Mouse (Mus musculus) MEL (cell line): ENCODE results near the gene Wnt3. TPM values are rescaled to one million over a fixed set of nuclear protein-coding genes. Genes with fewer than 3 reads are reported as not detected.

Experiments used
- polyA plus RNA-seq, 2 experiments: library from polyadenylated mRNA; stranded (reverse) in 1 of 2; unstranded in 1 of 2; fragments of >175 nt in 1 of 2; fragments of >200 nt in 1 of 2; gene quantifications; 2 replicates each; pipeline versions ENCODE4 v1.2.1 to v1.2.4; 2012; ENCODE audit warnings: low replicate concordance in 2 of 2, low read depth in 1 of 2; ENCODE audit not compliant: insufficient read length in 2 of 2, insufficient read depth in 1 of 2, missing spikeins in 1 of 2
- total RNA-seq: library from RNA; depleted of rRNA; stranded (reverse); fragments of 300-350 nt; gene quantifications from 2 replicates; pipeline ENCODE4 v1.2.3, GENCODE M21; 2012; rRNA removed

The Wnt3 gene
- total and polyA plus RNA-seq, 3 experiments = not detected

Other genes with a start within 250 kb of the Wnt3 start
- not detected in 2 replicates for gene Gm884, start 153.0 kb upstream of the Wnt3 start, total RNA-seq
- gene Gm884, start 153.0 kb upstream of the Wnt3 start, polyA plus RNA-seq = not detected
- not detected in 2 replicates for gene Lyzl6, start 135.3 kb upstream of the Wnt3 start, total RNA-seq
- not detected for gene Lyzl6, start 135.3 kb upstream of the Wnt3 start, polyA plus RNA-seq
- not detected in 2 replicates for gene Rprml, start 124.6 kb upstream of the Wnt3 start, total RNA-seq
- gene Rprml, start 124.6 kb upstream of the Wnt3 start, polyA plus RNA-seq = not detected
- gene Gosr2, start 76.3 kb upstream of the Wnt3 start, total RNA-seq = 135 and 149 TPM in 2 replicates
- 100 to 1,000 TPM in 1 of 2 experiments, not detected in 1; 101 TPM for gene Gosr2, start 76.3 kb upstream of the Wnt3 start, polyA plus RNA-seq
- gene Wnt9b, start 24.3 kb upstream of the Wnt3 start, total RNA-seq = not detected in 2 replicates
- gene Wnt9b, start 24.3 kb upstream of the Wnt3 start, polyA plus RNA-seq = not detected
- 37.9 and 43.4 TPM in 2 replicates for gene Nsf, start 179.9 kb downstream of the Wnt3 start, total RNA-seq
- gene Nsf, start 179.9 kb downstream of the Wnt3 start, polyA plus RNA-seq = 10 to 100 TPM in 1 of 2 experiments, not detected in 1; 40.2 TPM
- 32.1 and 36.1 TPM in 2 replicates for gene Arf2, start 192.6 kb downstream of the Wnt3 start, total RNA-seq
- gene Arf2, start 192.6 kb downstream of the Wnt3 start, polyA plus RNA-seq = 10 to 100 TPM in 1 of 2 experiments, not detected in 1; 23.6 TPM